Mouse (Mus musculus): ENCODE results near the gene Polr2b. TPM values are rescaled to one million over a fixed set of nuclear protein-coding genes. Genes with fewer than 3 reads are reported as not detected.

The Polr2b gene
- polyA plus RNA-seq, 1 experiment, result 3.3 TPM

- TF ChIP-seq GATA1 (IDR thresholded peaks at IDR 0.05; ENCODE audit: low read length), result no peak
Observed at GRCm38 (mm10) chr5:77386596-77387413, 76.9 kb downstream of the Polr2b start.

- no peak for TF ChIP-seq GATA1 (IDR thresholded peaks at IDR 0.05; ENCODE audit: low read length)
Observed at GRCm38 (mm10) chr5:77387414-77387704, 77.4 kb downstream of the Polr2b start.

- no peak for TF ChIP-seq GATA1 (IDR thresholded peaks at IDR 0.05; ENCODE audit: low read length)
Observed at GRCm38 (mm10) chr5:77388359-77388758, 78.4 kb downstream of the Polr2b start.

- TF ChIP-seq GATA1 (IDR thresholded peaks at IDR 0.05; ENCODE audit: low read length), result no peak
Observed at GRCm38 (mm10) chr5:77390272-77390671, 80.3 kb downstream of the Polr2b start.

- no peak for TF ChIP-seq GATA1 (IDR thresholded peaks at IDR 0.05; ENCODE audit: low read length)
Observed at GRCm38 (mm10) chr5:77393094-77393619, 83.2 kb downstream of the Polr2b start.

GRCm38 (mm10) chr5:77393990-77394618, 84.2 kb downstream of the Polr2b start:
- no peak for TF ChIP-seq GATA1 (IDR thresholded peaks at IDR 0.05; ENCODE audit: low read length)

GRCm38 (mm10) chr5:77398285-77399057, 88.5 kb downstream of the Polr2b start:
- no peak for TF ChIP-seq GATA1 (IDR thresholded peaks at IDR 0.05; ENCODE audit: low read length)

Other genes with a start within 250 kb of the Polr2b start
- gene Hopx, start 195.0 kb upstream of the Polr2b start, polyA plus RNA-seq (2012), result not detected in 2 replicates
- not detected in 2 replicates for gene Spink2, start 98.7 kb upstream of the Polr2b start, polyA plus RNA-seq (2012)
- gene Rest, start 44.7 kb upstream of the Polr2b start, polyA plus RNA-seq (2012), result 6.6 and 7.8 TPM in 2 replicates
- 48.0 and 48.5 TPM in 2 replicates for gene Noa1, start 63 bp upstream of the Polr2b start, polyA plus RNA-seq (2012)
- not detected in 2 replicates for gene Igfbp7, start 97.9 kb downstream of the Polr2b start, polyA plus RNA-seq (2012)

Measured in G1E-ER4 (cell line).